Mouse (Mus musculus): ENCODE measurements around the gene Snx11.
"Not testable (repeated sequence)": the region's sequence is repeated elsewhere in the genome, so short reads cannot be mapped to it uniquely, and the experiment has no call there.

The Snx11 gene

DNA sequence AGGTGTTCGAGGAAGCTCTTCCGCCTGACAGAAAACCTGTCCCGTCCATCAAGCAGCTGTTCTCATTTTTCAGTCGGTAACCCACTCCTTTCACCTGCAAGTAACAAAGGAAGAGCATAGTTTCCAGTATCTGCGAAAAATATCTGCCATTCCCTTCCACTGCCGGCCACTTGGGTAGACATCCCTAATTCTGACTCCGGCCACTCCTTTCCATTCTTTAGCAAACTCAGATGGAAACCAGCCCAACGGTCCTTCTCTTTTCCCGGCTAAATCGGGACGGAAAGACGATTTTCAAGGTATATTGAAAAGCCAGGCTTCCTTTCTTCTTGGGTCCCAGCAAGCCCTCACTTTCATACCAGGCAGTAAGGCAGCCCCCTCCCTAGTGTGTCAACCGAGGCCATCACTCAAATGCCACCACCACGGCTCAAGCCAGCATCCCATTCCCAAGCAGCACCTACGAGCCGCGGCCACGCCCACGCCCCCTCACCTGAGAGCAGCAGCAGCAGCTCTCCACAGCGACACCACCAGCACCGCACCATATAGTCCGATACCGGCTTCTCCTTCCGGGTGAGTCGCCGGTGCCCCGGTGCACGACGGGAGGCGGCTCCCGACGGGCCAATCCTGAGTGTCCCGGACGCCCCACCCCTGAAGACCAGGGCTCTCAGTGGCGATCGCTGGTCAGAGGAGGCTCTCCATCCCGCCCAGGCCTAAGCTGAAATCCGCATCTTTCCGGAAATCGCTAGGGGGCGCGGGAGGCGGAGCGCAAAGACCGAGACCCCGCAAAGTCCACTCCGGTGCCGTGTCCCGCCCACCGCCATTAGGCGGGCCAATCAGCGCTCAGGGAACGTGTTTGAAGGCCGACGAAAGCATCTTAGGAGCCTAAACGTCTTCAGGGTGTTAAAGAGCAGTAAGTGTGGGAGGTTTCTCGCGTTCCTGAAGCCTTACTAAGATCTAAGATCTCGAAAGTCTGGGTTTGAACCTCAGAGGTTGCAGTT, at the start of gene Snx11:
Gene Snx11 (minus strand): TSS at position 592 of the 995 bp plus-strand sequence.
- DNase-seq = peak; percentile 100

- peak; percentile 59 to 61 for DNase-seq
These were observed 49.1 kb upstream of the Snx11 start for GRCm38 (mm10) chr11:96826481-96826880.

DNA sequence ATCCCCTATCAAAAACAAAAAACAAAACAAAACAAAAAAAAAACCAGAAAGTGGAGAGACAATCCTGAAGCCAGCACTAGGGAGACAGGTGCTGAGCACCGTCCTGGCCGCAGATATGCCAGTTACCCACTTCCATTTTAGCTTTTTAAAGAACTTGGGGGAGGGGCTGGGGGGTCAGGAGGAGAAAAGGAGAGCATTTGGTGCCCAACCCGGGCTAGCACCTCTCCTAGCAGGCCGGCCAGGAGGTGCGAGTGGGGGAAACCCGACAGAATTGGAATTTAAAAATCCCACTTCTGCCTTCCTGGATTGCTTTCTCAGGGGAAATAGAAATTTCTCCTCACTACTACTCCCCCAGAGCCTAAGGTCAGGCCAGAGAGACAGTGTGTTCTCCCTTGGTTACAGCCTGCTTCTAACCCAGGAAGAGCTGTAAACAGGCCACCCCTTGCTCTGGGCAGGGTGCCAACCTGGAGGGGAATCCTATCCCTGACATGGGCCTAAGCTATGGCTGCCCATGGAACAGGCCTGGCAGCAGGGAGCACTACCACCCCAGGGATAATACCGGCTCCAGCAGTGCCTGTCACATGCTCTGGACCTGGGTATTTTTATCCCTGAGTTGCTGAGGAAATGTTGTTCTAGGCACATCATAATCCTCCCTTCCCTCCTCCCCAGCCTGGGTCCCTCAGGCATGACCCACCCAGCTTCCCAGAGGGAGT, 47.6 kb upstream of the Snx11 start:
- peak; percentile 79 to 83 for DNase-seq

GRCm38 (mm10) chr11:96823880-96824782, 46.8 kb upstream of the Snx11 start:
- DNase-seq = peak; percentile 93 to 94

GRCm38 (mm10) chr11:96823471-96823837, 46.1 kb upstream of the Snx11 start:
- DNase-seq = no peak

DNA sequence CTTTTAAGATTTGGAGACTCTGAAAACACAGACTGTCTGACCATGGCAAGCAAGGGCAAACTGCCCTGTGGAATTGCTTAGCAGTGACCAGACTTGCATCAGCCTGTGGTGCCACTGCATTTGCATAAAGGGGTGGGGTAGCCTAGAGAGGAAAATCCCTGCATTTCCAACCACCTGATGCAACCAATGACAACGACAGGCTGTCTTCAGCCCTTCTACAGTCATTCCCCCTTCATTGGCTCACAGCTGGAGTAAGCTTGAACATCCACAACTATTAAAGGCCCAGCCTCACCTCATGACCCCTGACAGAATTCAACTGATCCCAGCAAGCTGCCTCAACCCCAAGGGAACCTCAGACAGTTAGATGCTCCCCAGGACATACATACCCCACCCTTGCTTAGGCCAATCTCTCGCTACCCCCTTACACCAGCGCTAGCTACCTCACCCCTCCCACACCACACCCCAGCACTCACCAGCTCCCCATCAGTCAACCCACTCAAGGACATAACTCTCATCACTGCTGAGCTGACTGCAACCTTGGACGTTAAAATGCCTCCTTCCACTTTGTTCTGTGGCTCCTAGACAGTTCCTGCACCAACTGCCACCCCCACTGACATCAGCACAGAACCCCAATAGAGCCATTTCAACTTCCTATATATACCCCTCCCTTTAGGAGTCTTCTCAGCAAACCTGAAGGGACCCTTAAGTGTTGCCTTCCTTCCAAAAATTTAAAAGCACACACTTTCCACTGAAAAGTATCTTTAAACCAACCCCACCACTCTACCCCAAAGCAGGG, 45.5 kb upstream of the Snx11 start:
- DNase-seq = peak in 1 of 2 experiments; percentile 20

GRCm38 (mm10) chr11:96821956-96822355, 44.6 kb upstream of the Snx11 start:
- DNase-seq = no peak

DNA sequence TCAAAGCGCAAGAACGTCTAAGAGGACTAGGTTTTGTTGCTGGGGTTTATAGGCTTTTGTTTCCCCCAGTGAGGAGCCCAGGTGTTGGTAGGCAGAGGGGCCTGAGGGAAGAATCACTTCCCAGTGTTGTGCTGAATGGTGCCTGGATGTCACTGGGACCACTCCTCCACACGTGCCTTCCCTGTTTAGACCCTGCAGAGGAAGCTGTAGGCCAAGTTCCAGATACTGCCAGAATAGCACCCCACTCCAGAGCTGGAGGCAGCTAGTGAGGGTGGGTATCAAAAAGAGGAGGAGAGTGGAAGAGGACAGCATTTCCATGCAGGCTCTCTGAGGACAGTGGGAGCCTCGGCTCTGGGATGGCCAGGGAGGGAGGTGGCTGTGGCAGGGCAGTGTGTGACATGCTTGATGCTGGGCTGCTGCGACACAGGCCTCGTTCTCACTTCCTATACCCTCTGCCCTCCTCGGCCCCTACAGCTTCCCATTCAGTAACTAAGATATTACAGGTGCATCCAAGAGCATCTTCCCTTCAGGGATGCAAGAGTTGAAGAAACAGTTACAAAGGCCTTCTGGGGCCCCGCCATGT, 40.9 kb upstream of the Snx11 start:
- DNase-seq = no peak

DNA sequence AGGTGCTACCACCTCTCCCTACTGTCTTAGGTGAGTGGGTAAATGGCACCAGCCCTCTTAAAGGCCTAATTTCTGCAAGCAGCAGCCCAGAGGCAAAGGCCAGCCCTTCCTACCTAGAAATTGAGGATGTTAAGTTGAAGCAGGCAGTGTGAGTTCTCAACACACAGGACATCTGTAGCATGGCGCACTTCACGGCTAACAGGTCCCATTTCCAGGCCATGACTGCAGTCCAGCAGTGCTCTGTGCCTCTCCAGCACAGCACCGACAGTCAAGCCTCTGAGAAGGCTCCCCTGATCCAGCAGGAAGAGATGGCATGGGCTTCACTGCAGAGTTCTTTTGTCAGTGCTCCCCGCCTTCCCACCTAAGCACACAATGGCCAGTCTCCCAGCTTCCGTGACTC, 39.6 kb upstream of the Snx11 start:
- no peak for DNase-seq

- DNase-seq = no peak
These were observed 39.1 kb upstream of the Snx11 start for GRCm38 (mm10) chr11:96816494-96816893.

- no peak for DNase-seq
These were observed 38.5 kb upstream of the Snx11 start for GRCm38 (mm10) chr11:96815895-96816294.

- no peak for DNase-seq
These were observed 37.1 kb upstream of the Snx11 start for GRCm38 (mm10) chr11:96814443-96814842.

GRCm38 (mm10) chr11:96813920-96814319, 36.6 kb upstream of the Snx11 start:
- DNase-seq = no peak

- no peak for DNase-seq
These were observed 36.1 kb upstream of the Snx11 start for GRCm38 (mm10) chr11:96813455-96813854.

DNA sequence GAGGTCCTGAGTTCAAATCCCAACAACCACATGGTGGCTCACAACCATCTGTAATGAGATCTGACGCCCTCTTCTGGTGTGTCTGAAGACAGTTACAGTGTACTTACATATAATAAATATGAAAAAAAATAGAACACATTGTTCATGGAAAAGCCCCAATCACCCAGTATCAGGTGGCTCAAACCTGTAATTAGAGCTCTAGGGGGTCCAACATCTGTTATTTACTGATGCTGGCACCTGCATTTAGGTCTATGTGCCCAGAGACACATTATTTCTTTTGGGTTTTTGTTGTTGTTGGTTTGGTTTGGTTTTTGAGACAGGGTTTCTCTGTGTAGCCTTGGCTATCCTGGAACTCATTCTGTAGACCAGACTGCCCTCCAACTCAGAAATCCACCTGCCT, 33.8 kb upstream of the Snx11 start:
- not testable (repeated sequence) for DNase-seq

- no peak for DNase-seq
These were observed 32.3 kb upstream of the Snx11 start for GRCm38 (mm10) chr11:96809562-96810235.

GRCm38 (mm10) chr11:96808066-96808465, 30.7 kb upstream of the Snx11 start:
- DNase-seq = peak in 1 of 2 experiments; percentile 26

DNA sequence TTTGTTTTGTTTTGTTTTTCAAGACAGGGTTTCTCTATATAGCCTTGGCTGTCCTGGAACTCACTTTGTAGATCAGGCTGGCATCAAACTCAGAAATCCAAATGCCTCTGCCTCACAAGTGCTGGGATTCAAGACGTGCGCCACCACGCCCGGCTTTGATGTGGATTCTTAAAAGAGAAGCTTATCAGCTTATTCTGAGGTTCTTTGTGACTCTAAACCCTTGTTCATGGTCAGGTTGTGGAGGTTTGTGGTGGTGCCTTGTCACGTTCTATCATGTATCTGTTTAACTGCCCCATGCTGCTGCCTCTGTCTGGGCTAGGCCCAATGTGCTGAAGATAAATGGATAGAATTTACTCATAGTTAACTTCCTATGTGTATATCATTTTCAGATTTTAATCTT, 28.2 kb upstream of the Snx11 start:
- no peak for DNase-seq

DNA sequence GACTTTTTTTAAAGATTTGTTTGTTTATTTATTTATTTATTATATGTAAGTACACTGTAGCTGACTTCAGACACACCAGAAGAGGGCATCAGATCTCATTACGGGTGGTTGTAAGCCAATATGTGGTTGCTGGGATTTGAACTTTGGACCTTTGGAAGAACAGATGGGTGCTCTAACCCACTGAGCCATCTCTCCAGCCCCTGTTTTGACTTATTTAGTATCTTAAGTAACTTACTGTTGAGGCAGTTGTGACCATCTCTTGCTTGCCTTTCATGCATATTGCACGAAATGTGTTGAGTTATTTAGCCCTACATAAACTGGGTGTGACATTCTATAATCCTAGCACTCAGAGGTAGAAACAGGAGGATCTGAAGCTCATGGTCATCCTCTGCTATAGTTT, 22.2 kb upstream of the Snx11 start:
- no peak for DNase-seq

- peak; percentile 18 to 33 for DNase-seq
These were observed 19.2 kb upstream of the Snx11 start for GRCm38 (mm10) chr11:96796586-96796985.

DNA sequence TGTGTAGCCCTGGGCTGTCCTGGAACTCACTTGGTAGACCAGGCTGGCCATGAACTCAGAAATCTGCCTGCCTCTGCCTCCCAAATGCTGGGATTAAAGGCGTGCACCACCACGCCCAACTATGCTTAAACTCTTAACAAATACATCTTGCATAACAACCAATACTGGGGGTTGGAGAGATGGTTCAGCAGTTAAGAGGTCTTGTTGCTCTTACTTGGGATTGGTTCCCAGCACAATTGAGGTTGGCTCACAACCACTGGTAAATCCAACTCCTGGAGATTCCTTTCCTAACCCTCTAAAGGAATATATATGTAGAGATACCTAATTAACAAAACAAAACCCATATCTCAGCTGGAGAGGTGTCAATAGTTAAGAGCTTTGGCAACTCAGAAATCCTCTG, 18.7 kb upstream of the Snx11 start:
- no peak for DNase-seq
